Mouse (Mus musculus) spleen, postnatal 4 days (tissue): ENCODE results near the gene Zfp64.

ENCODE experiments used
- DNase-seq, 2 experiments: peaks; one replicate each; pipeline ENCODE4 v3.0.0; 2022; ENCODE audit warnings: low spot score in 2 of 2

Zfp64 gene

DNA sequence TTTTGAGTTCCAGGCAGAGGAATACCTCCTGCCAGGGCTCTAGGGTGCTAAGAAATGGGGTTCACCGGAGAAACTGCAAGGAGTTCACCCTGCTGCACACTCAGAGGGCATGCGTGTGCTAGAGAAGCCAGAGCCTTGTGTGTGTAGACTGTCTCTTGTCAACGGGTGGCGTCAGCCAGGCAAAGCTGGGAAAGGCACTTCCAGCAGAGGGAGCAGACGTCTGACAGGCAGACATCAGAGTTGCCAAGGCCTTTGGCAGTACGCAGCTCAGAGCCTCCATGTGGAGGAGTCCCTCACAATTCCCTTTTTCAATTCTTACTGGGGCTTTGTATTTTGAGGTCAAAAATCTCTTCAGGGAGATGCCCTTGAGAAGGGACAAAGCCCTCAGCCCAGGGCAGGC, 6.9 kb downstream of the Zfp64 start:
- no peak for DNase-seq

DNA sequence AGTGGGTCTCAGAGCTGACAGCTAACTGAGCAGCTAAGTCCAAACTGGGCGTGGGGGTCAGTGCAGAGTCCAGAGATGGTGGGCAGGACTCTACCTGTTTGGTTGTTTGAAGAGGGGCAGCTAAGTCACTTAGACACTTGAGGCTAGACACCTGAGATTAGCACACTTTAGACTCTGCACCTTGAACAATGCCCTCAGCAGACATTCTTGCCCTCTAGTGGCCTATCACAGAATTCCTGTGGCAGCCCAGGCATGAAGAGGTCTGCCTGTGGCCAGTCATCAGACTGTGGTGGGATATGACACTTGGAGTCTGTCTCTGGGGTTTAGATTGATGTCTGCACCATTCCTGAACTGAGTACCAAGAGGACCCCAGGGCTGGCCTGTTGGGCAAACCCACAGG, 7.7 kb downstream of the Zfp64 start:
- DNase-seq = no peak

DNA sequence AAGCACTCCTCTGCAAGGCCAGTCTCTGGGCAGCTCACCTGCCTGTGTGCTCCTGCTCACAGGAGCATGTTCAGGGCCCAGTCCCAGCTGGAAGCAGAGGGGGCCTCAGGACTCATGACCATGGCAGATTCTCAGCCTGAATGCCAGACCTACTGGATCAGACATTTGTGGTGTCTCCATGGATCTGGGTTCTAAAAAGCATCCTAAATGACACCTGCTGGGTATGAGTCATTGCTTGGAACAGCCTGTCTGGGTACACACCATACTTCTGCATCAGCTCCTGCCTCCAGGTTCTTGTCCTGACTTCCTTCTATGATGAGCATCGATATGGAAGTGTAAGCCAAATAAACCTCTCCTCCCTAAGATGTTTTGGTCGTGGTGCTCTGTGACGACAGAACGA, 11.4 kb downstream of the Zfp64 start:
- no peak for DNase-seq

DNA sequence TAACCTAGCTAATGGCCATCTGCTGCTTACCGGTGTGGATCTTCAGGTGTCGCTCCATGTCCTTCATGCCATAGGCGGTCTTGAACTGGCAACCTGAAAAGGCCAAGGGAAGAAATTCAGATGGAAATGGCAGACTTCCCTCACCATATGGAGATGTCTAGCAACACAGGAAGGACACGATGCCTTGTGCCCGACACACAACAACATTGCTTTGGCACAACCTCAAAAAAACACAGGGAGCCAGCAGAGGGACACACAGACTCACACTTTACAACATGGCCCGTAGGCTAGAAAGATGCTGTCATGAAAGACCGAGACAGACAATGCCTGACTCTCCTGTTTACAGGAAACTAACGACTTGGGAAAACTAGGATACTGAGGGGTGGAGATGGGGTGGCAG, 15.4 kb downstream of the Zfp64 start:
- no peak for DNase-seq

DNA sequence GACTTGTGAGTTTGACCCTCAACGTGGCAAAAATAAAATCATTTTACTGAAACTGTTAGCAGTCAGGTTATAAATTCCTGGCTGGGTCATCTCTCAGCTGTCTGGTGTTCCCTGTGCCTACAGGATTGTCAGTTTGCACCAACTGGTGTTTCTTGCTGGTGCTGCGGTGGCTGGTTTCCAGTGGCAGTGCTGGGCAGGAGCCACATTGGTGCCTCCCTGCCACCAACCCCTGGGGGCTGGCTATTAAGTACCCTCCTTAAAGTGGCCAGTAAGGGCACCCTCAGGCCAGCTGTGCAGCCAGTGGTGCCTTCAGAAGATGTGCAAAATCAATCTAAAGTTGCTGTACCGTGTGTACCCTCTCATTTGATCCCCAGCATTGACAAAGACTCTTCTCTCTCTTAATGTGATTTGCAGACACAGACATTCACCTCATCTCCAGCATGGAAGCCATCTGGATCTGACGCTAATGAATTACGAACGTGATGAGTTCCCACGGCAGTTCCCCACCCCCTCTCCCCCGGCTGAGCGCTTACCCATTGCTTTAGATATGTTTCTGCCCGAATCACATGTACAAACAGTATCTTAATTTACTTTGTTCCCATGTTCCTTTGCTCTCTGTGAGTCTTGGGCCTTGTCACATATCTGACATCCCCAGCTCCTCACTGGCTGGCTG, 16.0 kb downstream of the Zfp64 start:
- no peak for DNase-seq

DNA sequence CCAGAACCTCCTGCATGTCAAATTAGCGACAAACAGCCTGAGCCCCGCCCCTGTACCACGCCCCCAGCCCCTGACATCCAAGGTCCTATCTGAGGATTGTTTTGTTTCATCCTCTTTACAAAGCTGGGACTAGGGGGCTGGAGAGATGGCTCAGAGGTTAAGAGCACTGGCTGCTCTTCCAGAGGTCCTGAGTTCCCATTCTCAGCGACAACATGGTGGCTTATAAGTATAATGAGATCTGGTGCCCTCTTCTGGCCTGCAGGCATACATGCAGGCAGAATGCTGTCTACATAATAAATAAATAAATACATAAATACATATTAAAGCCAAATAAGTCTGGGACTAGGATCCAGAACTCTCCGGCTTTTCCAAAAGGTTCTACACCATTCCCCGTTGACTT, 18.5 kb downstream of the Zfp64 start:
- DNase-seq = no peak

DNA sequence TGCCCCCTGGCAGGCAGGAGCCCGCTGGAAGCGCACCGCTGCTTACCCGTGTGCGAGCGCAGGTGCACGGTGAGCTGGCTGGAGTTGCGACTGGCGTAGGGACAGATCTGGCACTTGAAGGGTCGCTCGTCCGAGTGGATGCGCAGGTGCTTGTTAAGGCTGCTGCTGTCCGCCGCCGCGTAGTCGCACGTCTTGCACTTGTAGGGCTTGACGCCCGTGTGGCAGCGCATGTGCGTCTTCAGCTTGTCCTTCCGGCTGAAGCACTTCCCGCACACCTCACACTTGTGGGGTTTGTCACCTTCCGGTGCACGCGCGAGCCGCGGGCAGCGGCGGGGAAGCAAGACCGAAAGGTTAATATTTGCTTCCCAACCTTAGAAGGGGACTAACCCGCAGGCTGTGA, 20.2 kb downstream of the Zfp64 start:
- DNase-seq = no peak

DNA sequence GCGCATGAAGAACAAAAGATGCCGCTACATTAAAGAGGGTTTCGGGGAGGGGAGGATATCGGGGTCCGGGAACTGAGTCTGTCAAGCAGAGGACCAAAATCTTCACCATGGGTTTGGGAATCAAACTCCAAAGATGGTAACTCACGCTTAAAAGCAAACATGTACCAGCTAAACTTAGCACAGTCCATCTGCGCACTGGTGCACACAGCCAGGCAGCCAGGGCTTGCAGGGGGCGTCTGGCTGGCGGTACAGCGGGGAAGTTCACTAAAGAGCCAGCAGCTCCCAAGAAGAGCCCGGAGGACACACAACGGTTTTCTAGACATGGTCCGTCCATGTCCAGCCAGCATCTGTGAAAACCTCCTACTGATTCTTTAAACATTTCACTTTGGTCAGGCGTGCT, 23.7 kb downstream of the Zfp64 start:
- DNase-seq = no peak

DNA sequence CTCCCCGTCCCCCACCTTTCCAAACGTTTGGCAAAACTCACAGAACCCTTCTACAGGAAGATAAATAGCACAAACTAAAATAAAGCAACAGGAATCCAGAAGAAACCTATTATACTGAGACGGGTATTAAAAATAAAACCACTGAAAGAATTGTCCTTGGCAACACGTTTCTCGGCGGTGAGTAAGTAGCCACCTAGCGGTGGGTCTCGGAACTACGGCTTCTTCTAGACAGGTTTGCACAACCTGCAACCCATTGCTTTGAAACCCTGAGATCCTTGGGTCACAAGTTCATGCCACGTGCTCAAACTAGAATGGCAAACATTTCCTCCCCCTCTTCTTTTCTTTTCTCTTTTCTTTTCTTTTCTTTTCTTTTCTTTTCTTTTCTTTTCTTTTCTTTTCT, 25.7 kb downstream of the Zfp64 start:
- DNase-seq = peak; percentile 59 to 87

DNA sequence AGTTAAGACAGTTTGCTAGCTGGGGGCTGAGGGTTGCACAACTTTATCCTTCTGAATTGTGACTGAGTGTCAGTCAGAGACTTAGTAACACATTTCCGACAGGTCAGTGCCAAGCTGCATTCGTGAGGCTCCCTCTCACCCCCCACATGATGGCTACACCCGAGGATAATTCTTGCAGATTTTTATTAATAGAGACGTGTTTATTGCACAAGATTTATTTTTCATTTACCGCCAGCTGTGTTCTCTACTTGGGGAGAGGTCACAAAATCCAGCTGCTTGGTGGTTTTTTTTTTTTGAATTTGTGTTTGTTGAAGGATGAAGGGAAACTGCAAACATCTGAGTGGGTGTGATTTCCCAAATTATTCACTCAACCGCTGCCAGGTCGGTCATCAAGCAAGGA, 28.0 kb downstream of the Zfp64 start:
- no peak for DNase-seq

DNA sequence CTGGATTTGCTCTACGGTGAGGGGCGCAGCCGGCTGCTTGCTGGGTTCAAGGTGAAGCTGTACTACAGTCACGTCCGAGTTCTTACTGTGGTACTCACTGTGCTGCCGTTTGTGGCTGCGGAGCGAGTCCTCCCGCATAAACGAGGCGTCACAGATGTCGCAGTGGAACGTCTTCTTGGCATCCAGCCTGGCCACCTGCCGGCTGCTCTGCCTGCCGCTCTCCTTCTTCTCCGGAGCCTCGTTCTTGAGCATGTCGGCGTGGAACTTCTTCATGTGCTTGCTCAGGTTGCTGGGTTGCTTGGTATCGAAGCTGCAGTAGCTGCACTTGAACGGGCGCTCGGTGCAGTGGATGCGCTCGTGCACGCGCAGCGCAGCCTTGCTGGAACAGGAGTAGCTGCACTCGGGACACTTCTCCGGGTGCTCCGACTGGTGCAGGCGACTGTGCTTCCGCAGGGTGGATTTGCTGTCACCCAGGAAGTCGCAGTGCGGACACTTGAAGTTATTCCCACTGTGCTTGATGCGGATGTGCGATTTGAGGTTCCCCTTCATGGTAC, 29.1 kb downstream of the Zfp64 start:
- no peak for DNase-seq

DNA sequence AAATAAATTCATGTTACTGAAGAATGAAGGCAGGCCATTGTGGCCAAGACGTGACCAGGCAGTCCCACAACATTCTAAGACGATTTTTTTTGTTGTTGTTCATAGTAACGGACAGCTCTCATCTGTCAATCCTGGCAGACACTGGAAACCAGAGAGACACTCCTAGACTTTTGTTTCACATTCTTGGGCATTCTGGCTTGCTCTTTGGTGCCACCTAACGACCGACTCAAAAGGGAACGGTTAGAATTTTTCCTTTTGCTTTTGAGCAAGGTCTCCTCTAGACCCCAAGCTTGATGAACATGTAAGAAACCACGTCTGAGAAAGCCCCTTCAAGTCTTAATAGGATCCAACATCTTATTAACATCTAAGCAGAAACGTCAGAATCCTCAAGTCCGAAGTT, 31.7 kb downstream of the Zfp64 start:
- no peak for DNase-seq

DNA sequence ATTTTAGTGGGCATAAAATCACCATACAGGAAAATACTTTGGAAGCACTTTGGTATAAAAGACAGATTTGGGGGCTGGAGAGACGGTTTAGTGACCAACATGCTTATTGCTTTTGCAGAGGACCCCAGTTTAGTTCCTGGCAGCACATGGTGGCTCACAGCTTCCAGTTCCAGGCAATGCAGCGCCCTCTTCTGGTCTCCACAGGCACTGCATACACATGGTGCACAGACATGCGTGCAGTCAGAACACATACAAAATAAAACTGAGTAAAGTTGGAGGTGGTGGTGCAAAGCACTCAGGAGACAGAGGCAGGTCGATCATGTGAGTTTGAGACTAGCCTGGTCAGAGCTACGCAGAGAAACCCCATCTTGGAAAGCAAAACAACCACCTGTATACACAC, 32.9 kb downstream of the Zfp64 start:
- DNase-seq = no peak

DNA sequence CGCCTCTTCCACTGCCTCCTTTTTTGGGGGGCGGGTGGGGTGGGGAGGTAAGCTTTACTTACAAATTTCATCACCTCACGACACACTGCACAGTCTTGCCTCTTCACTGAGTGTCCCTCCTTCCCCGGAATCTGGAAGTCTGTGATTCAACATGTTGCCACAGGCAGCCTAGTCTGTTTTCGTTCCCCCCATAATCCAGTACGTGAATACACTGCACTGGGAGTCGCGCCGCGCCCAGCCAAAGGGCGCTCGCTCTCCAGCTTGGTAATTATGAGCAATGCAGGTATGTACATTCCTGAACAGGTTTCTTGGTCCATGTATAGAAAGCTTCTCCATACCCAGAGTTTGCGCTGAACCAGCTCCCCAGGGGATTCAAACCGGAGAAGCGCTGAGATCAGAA, 35.4 kb downstream of the Zfp64 start:
- DNase-seq = no peak

DNA sequence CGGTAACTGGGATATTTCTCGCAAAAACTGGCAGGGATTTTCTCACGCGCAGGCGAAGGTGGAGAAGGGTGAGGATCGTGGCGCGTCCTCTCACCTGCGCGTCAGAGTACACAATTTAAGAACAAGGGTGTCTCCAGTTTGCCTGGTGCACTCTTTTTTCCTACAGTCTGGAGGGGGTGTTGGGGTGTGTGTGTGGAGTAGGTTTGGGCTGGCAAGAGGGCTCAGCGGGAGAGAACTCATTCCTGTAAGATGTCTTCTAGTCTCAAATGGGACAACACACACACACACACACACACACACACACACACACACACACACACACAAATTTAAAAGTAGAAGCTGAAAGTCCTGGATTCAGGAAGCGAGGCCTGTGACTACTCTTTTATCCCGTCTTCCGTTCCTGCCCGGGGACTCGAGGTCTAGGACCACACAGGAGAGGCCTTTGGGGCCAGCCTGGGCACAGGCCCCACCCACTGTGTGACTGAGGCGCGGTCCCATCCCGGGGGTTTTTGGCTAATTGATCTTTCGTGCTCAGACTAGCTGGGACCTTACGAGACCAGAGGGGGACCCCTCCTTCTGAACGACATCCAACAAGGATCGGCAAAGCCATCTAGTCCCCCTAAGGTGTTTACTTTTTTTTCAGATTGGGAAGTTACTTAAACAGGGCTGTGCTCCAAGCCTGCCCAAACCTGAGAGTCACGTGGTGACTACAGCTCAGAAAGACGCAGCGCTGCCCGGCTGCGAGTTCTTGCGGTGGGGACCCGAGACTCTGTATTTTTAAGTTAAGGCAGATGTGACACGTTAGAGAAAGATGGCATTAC, 42.3 kb downstream of the Zfp64 start:
- no peak for DNase-seq

DNA sequence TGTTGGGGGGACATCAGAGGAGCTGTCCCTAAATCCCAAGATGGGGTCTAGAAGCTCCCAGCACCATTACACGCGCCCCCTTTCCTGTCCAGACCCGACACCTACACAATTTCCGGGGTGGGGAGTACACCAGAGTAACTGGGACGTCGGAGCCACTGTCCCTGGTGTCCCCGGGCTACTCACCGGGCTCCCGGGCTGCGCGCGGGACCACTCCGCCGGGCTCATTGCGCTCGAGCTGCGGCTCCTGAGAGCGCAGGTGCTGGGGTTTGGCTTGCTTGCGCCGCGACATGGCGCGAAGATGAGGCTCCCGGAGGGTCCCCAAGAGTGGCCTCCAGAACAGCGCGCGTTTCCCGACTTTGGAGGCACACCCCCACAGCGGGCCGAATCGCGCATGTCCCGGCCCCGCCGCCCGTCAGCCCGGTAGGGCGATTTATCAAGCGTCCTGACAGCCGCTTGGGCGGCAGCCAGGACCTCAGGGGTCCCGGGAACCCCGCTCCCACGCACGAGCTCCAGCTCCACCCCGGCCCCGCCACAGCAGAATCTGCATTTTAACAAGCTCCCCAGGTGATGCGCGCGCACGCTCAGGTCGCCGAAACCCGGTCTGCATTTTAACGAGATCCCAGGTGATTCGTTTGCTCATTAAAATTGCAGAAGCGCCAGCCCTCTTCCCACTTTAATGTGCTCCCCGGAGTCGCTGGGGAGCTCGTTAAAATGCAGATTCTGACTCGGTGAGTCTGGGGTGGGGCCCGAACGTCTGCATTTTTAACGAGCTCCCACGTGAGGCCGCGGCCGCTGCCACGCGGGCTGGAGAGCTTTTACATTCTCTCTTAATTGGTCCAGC, 43.1 kb downstream of the Zfp64 start:
- no peak for DNase-seq

DNA sequence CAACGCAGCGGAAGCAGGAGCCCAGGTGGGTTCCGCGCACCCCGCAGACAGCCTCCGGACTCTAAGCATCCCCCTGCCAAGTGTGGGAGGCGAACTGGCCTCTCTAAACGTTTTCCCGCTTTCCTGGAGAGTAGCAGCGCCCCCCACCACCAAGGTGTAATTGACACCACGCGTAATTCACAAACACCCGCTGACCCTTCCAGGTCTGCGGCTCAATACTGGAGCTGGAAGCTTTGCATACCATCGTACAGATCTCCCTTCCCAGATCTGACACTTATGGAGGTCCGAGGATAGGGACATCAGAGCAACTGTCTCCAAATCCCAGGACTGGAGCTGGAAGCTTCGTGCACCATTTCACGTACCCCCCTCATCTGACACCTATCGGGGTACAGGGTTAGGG, 43.9 kb downstream of the Zfp64 start:
- DNase-seq = no peak

DNA sequence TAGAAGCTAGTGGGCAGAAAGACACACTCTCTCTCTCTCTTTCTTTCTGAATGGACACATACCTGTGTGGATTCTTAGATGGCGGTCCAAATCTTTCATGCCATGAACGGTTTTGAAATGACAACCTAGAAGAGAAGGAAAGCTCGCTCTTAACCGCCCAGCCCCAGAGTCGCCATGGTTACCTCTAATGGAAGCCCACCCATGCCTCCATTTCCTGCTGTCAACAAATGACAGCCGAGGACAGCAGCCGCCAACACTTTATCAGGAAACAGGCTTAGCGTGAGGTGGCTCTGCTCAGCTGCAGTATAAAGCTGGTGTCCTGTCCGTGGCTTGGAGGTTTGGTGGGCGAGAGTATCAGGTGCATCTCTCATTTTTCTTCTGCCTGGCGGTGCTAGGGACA, 49.4 kb downstream of the Zfp64 start:
- DNase-seq = no peak

DNA sequence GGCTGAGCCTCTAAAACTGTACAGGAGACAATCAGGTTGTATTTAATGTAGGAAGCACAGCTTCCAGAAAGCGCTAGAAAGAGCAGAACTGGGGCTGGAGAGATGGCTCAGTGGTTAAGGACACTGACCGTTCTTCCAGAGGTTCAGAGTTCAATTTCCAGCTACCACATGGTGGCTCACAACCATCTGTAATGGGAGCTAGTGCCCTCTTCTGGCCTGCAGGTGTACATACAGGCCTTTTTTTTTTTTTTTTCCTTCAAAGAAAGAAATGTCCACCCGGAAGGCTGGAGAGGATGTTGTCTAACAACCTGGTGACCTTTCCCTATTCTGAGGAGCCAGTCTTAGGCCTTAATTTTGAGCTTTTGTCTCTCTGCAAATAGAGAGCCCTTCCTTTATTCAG, 50.5 kb downstream of the Zfp64 start:
- DNase-seq = no peak

DNA sequence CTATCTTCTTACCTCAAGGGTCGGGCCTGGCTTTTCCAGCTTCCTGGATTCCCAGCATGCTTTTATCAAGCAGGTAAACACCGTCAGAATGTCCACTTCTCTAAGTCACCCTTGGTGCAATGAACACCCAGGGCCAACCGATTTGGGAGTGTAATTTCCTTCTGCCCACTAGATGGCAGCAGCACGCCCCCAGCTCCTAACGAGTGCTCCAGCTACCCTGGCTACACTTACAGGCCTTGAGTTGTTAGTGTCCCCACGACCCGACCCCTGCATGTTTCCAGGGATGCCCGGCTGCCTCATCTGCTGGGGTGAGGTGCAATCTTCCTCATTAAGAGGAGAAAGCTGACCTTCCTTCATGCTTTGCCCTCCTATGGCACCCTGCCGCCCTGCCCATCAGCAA, 51.2 kb downstream of the Zfp64 start:
- DNase-seq = peak in 1 of 2 experiments; percentile 33

DNA sequence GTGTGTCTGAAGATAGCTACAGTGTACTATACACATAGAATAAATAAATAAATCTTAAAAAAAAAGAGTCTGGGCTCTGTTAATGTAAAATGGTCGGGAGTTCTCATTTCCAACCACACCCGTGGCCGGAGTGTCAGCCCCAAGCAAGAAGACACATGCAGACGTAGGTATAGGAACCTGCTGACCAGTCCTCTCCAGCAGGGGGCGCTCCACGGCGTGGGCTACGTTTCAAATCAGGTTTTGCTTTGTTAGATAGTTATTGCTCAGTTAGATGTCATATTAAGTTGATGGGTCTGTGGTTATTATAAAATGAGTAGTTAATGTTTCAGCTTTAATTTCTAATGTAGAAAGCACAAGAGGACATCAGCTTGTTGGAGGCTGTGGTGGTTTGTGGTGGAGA, 52.8 kb downstream of the Zfp64 start:
- DNase-seq = peak in 1 of 2 experiments; percentile 81

DNA sequence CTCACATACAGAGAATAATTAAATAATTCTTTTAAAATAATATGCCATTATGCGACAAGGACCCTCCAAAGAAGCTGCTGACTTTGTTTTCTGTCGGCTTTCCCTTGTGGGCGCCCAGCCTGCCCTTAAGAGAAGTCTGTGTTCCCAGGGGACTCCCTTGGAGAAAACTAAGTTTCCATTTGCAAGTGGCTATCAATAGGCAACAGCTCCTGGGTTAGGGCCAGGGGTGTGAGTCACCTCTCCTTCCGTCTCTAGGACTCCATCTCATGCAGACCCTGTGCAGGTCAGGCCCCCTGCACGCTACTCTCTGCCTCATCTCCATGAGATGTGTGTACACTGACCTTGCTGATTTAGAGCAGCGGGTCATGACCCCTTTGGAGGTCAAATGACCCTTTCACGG, 57.5 kb downstream of the Zfp64 start:
- DNase-seq = no peak
